Mouse (Mus musculus) hindbrain, embryonic 10.5 days (tissue): Measurements from ENCODE around the gene Dnmt3c. TPM values are rescaled to one million over a fixed set of nuclear protein-coding genes. Genes with fewer than 3 reads are reported as not detected.
"Not testable (repeated sequence)": the region's sequence is repeated elsewhere in the genome, so short reads cannot be mapped to it uniquely, and the experiment has no call there.

Experiments used
- DNase-seq: peaks from one replicate; pipeline ENCODE4 v3.0.0-alpha.2; 2017; ENCODE audit warnings: low spot score
- H3K27ac ChIP-seq: fragments of 300-500 bp; sonication (generic); 2 replicates; pipeline ENCODE4 v1.5.1; 2016; ENCODE audit warnings: mild to moderate bottlenecking, moderate library complexity
- H3K27me3 ChIP-seq: fragments of 300-500 bp; sonication (generic); 2 replicates; pipeline ENCODE4 v1.6.1; 2016; ENCODE audit warnings: mild to moderate bottlenecking; ENCODE audit not compliant: poor library complexity, insufficient read depth, severe bottlenecking
- H3K36me3 ChIP-seq: fragments of 300-500 bp; sonication (generic); 2 replicates; pipeline ENCODE4 v1.6.1; 2016; ENCODE audit warnings: mild to moderate bottlenecking, moderate library complexity
- H3K4me1 ChIP-seq: fragments of 300-500 bp; sonication (generic); replicated peaks from 2 replicates; pipeline ENCODE4 v1.6.1; 2016; ENCODE audit warnings: mild to moderate bottlenecking
- H3K4me3 ChIP-seq: fragments of 300-500 bp; sonication (generic); 2 replicates; pipeline ENCODE4 v1.5.1; 2016; ENCODE audit warnings: mild to moderate bottlenecking, moderate library complexity
- H3K9me3 ChIP-seq: fragments of 300-500 bp; sonication (generic); 2 replicates; pipeline ENCODE4 v1.6.1; 2016; ENCODE audit warnings: mild to moderate bottlenecking, moderate library complexity
- WGBS: fragments of 180-500 bp; shearing (Covaris S2); methylation state at CpG from one replicate; pipeline ENCODE4 v1.1.7; 2016; 5-methylcytosine and 5-hydroxymethylcytosine counted together
- polyA plus RNA-seq: library from polyadenylated mRNA; unstranded; fragments of >200 nt; fragmentation: Nextera tagmentation; extraction: Ambion mirVana; gene quantifications from 2 replicates; pipeline ENCODE4 v1.2.1, GENCODE M21; 2016

Gene Dnmt3c
- not detected in 2 replicates for polyA plus RNA-seq

- Histone ChIP-seq H3K4me3 (no peak within 1 kb of the TSS), H3K27me3 (no peaks in the 10 kb centered on the region), H3K36me3 (no peaks in the 10 kb centered on the region), H3K4me1 (no peaks in the 10 kb centered on the region), H3K27ac (no peak within 1 kb of the TSS), H3K9me3 (no peaks in the 10 kb centered on the region)
- no peak for DNase-seq
Measured at GRCm38 (mm10) chr2:153696352-153696751, at the start of gene Dnmt3c. Gene Dnmt3c, plus strand, starts transcription at chr2:153696652.

GRCm38 (mm10) chr2:153648773-153649297 lies 47.6 kb upstream of the Dnmt3c start:
- Histone ChIP-seq H3K9me3 (no peaks in the 10 kb centered on the region), H3K4me3 (peak overlapping the region; percentile 71), H3K27ac (peak overlapping the region; percentile 94), H3K4me1 (peaks cover 40% of the 10 kb centered on the region), H3K27me3 (peaks cover 25% of the 10 kb centered on the region), H3K36me3 (no peaks in the 10 kb centered on the region)
- DNase-seq, result no peak
- 18% methylated on average over 14 of the region's 14 CpGs for WGBS

GRCm38 (mm10) chr2:153649298-153650013 lies 47.0 kb upstream of the Dnmt3c start, which contains the start of gene Dnmt3b:
Gene Dnmt3b, plus strand, starts transcription at chr2:153649450.
- Histone ChIP-seq H3K4me1 (peaks cover 44% of the 10 kb centered on the region), H3K4me3 (peak within 1 kb of the TSS; percentile 71), H3K27ac (peak within 1 kb of the TSS; percentile 94), H3K27me3 (peaks cover 25% of the 10 kb centered on the region), H3K9me3 (no peaks in the 10 kb centered on the region), H3K36me3 (peaks cover under 1% of the 10 kb centered on the region; the same call in 1 of the 2 replicates)
- DNase-seq, result peak; percentile 80
- WGBS, result under 1% methylated on average over 92 of the region's 93 CpGs

- no peak for DNase-seq
- Histone ChIP-seq H3K36me3 (peaks cover 7% of the 10 kb centered on the region), H3K9me3 (no peaks in the 10 kb centered on the region), H3K27ac (peak overlapping the region; percentile 94), H3K27me3 (peaks cover 25% of the 10 kb centered on the region), H3K4me1 (peaks cover 44% of the 10 kb centered on the region), H3K4me3 (peak overlapping the region; percentile 71)
- WGBS, result 1% methylated on average over 28 of the region's 28 CpGs
Measured at GRCm38 (mm10) chr2:153650014-153650687, 46.3 kb upstream of the Dnmt3c start.

- H3K9me3 ChIP-seq, result no peaks in the 10 kb centered on the region
Measured at GRCm38 (mm10) chr2:153651681-153652080, 44.8 kb upstream of the Dnmt3c start.

DNA sequence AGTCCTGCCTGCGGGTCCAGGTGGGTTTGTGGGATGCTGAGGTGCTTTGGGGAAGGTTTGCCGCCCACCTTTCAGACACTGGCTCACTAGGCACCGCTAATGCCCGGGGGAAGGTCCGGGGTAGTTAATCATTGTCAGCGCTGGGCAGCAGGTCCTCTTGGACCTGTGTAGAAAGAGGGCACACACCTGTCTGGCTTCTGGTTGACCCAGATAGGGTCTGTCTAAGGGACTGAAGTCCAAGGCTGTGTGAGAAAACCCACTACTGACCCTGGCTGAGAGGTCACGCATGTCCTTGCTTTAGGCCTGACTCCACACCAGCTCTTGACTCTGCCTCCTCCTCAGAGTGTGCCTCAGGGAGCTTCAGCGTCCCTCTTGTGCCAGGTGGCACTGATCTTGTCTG lies 38.8 kb upstream of the Dnmt3c start:
- H3K4me3 ChIP-seq, H3K9me3 ChIP-seq, H3K27me3 ChIP-seq, DNase-seq, H3K27ac ChIP-seq: not testable (repeated sequence)
- peaks cover 22% of the 10 kb centered on the region for H3K36me3 ChIP-seq
- WGBS, result 92% methylated on average over 8 of the region's 8 CpGs
- H3K4me1 ChIP-seq, result peaks cover 21% of the 10 kb centered on the region

More at GRCm38 (mm10) chr2:153651681-153652080, 44.8 kb upstream of the Dnmt3c start:
- H3K4me1 ChIP-seq, result peaks cover 44% of the 10 kb centered on the region
- H3K4me3 ChIP-seq, result no peak overlapping the region
- WGBS, result 28% methylated on average over 3 of the region's 3 CpGs
- H3K27me3 ChIP-seq, result peaks cover 25% of the 10 kb centered on the region
- peak overlapping the region; percentile 64; the same call in 1 of the 2 replicates for H3K27ac ChIP-seq
- H3K36me3 ChIP-seq, result peaks cover 7% of the 10 kb centered on the region
- DNase-seq, result no peak

DNA sequence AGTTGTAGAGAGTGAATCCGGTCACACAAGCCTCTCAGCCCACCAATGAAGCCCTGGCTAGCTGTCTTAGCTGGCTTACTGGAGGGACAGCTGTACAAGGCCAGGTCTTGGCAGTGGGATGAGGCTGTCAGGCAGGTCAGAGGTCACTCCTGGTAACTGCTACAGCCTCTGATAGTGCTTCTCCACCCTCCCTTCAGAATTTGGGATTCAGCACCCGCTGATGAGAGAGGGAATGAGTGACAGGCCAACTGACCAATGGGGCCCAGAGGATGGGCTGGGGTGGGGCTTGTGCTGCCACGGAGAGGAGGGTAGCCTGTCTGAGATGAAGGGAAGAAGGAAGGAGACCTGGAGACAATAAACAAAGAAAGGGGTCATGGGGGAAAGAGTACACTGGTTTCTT lies 35.8 kb upstream of the Dnmt3c start:
- no peaks in the 10 kb centered on the region for H3K27me3 ChIP-seq
- no peaks in the 10 kb centered on the region for H3K9me3 ChIP-seq
- H3K36me3 ChIP-seq, result peaks cover 41% of the 10 kb centered on the region
- H3K4me3 ChIP-seq, result no peak overlapping the region
- 38% methylated on average over 3 of the region's 3 CpGs for WGBS
- H3K4me1 ChIP-seq, result peaks cover 10% of the 10 kb centered on the region
- H3K27ac ChIP-seq, result peak overlapping the region; percentile 9; the same call in 1 of the 2 replicates
- DNase-seq, result peak; percentile 48

GRCm38 (mm10) chr2:153665401-153665800 lies 31.1 kb upstream of the Dnmt3c start:
- no peaks in the 10 kb centered on the region for H3K9me3 ChIP-seq
- H3K36me3 ChIP-seq, result peaks cover 77% of the 10 kb centered on the region
- no peak overlapping the region for H3K27ac ChIP-seq
- no peaks in the 10 kb centered on the region for H3K27me3 ChIP-seq
- H3K4me3 ChIP-seq, result no peak overlapping the region
- 94% methylated on average over 7 of the region's 7 CpGs for WGBS
- H3K4me1 ChIP-seq, result peaks cover 10% of the 10 kb centered on the region
- no peak for DNase-seq

GRCm38 (mm10) chr2:153668754-153669376 lies 27.6 kb upstream of the Dnmt3c start:
- Histone ChIP-seq H3K27ac (no peak overlapping the region), H3K36me3 (peaks cover 69% of the 10 kb centered on the region), H3K9me3 (no peaks in the 10 kb centered on the region), H3K27me3 (no peaks in the 10 kb centered on the region), H3K4me3 (no peak overlapping the region), H3K4me1 (no peaks in the 10 kb centered on the region)
- 78% methylated on average over 7 of the region's 7 CpGs for WGBS
- no peak for DNase-seq

- DNase-seq, result no peak
- Histone ChIP-seq H3K36me3 (peaks cover 67% of the 10 kb centered on the region), H3K27ac (no peak overlapping the region), H3K4me3 (no peak overlapping the region), H3K4me1 (no peaks in the 10 kb centered on the region), H3K27me3 (no peaks in the 10 kb centered on the region), H3K9me3 (no peaks in the 10 kb centered on the region)
- WGBS, result 88% methylated on average over 5 of the region's 5 CpGs
Measured at GRCm38 (mm10) chr2:153670111-153670510, 26.3 kb upstream of the Dnmt3c start.

- Histone ChIP-seq H3K4me3 (no peak overlapping the region), H3K36me3 (peaks cover 69% of the 10 kb centered on the region), H3K4me1 (no peaks in the 10 kb centered on the region), H3K9me3 (no peaks in the 10 kb centered on the region), H3K27me3 (no peaks in the 10 kb centered on the region), H3K27ac (no peak overlapping the region)
- DNase-seq, result no peak
- whole genome bisulfite sequencing, result 93% methylated on average over 2 of the region's 2 CpGs
Measured at GRCm38 (mm10) chr2:153672619-153673018, 23.8 kb upstream of the Dnmt3c start.

DNA sequence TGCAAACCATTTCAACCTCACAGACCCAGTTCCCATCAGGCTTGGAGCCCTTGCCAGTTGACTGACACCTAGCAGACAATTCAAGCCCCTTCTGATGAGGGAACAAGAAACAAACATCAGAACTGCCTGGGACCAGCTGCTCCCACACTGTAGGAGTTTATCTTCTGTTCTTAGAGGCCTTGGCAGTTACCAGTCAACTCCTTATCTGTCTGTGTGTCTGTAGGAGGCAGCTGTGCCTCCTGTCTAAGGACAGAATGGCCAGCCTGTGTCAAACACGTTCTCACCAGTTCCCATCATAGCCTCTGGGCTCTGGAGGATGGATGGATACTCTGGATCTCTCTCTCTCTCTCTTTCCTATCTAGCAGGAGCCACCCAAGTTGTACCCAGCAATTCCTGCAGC lies 21.1 kb upstream of the Dnmt3c start:
- not testable (repeated sequence) for H3K4me1 ChIP-seq, DNase-seq, H3K27ac ChIP-seq, H3K27me3 ChIP-seq, H3K4me3 ChIP-seq, H3K9me3 ChIP-seq
- 80% methylated on average over 1 of the region's 1 CpGs for WGBS
- H3K36me3 ChIP-seq, result peaks cover 72% of the 10 kb centered on the region
